Mouse (Mus musculus) cortical plate, adult 2 months (tissue): ENCODE results near the gene Cdh4.

ENCODE experiments used
- CTCF ChIP-seq: fragments of 200-500 bp; IDR thresholded peaks from 2 replicates; pipeline ENCODE4 v1.5.1; 2011; ENCODE audit warnings: mild to moderate bottlenecking, control low read depth, low read length; ENCODE audit not compliant: insufficient read depth; ENCODE audit errors: extremely low read depth
- POLR2A ChIP-seq: fragments of 200-500 bp; IDR thresholded peaks from 2 replicates; pipeline ENCODE4 v1.6.1; 2011; ENCODE audit warnings: mild to moderate bottlenecking, low read length, control low read depth; ENCODE audit not compliant: insufficient read depth; ENCODE audit errors: extremely low read depth

DNA sequence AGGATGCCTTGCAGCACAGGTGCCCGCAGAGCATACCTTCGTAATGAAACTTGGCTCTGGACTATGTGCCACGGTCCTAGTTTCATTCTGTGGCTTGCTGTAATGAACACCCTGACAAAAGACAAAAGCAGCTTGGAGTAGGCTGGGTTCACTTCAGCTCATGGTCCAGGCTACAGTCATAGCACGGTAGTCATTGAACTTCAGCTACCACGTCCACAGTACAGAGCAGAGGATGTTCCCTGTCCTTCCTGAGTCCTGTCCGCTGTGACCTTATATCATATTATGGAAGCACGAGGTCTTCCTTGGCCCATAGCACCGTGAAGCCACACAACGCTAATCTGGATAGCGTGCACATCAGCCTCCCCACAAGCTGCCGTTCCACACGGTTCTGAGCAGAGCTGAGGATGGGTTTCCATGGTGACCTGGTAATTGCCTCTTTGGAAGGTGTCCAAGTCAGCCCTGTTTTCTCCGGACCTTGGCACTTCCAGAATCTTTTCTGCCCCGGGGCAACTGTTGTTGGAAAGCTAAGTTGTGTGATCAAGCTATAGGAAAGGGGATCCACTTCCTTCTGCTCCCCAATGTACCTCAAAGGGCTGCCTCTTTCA lies 42.5 kb upstream of the Cdh4 start:
- TF ChIP-seq CTCF (no peak), POLR2A (no peak)
